Mouse (Mus musculus) kidney, embryonic 16.5 days (tissue): ENCODE data around the gene Prkacb. TPM values are rescaled to one million over a fixed set of nuclear protein-coding genes. Genes with fewer than 3 reads are reported as not detected.

ENCODE experiments used
- ATAC-seq: fragments of 200-750 bp; cut with Nextera tagmentation; 2 replicates; pipeline ENCODE4 v1.8.0; 2017; ENCODE audit warnings: moderate TSS enrichment; ENCODE audit not compliant: low FRiP score, low TSS enrichment
- H3K27ac ChIP-seq: fragments of 300-500 bp; sonication (generic); 2 replicates; pipeline ENCODE4 v1.5.1; 2014; ENCODE audit warnings: low read length
- H3K27me3 ChIP-seq: fragments of 300-500 bp; sonication (generic); 2 replicates; pipeline ENCODE4 v1.6.1; 2014; ENCODE audit warnings: low read length, control low read depth, mixed read lengths; ENCODE audit not compliant: insufficient read depth
- H3K36me3 ChIP-seq: fragments of 300-500 bp; sonication (generic); 2 replicates; pipeline ENCODE4 v1.6.1; 2014; ENCODE audit warnings: low read length, control low read depth, mixed read lengths; ENCODE audit not compliant: insufficient read depth
- H3K4me1 ChIP-seq: fragments of 300-500 bp; sonication (generic); 2 replicates; pipeline ENCODE4 v1.6.1; 2014; ENCODE audit warnings: low read length, control low read depth, mixed read lengths; ENCODE audit not compliant: insufficient read depth
- H3K4me2 ChIP-seq: fragments of 300-500 bp; sonication (generic); replicated peaks from 2 replicates; pipeline ENCODE4 v1.6.1; 2014; ENCODE audit warnings: low read depth, low read length
- H3K4me3 ChIP-seq: fragments of 300-500 bp; sonication (generic); 2 replicates; pipeline ENCODE4 v1.5.1; 2014; ENCODE audit warnings: mild to moderate bottlenecking, low read length
- H3K9ac ChIP-seq: fragments of 300-500 bp; sonication (generic); replicated peaks from 2 replicates; pipeline ENCODE4 v1.6.1; 2014; ENCODE audit warnings: low read length
- H3K9me3 ChIP-seq: fragments of 300-500 bp; sonication (generic); 2 replicates; pipeline ENCODE4 v1.6.1; 2016; ENCODE audit warnings: low read length, control low read depth
- WGBS: fragments of 180-500 bp; shearing (Covaris S2); extraction: QIAGEN DNeasy Blood & Tissue Kit; methylation state at CpG from one replicate; pipeline ENCODE4 v1.1.7; 2014; 5-methylcytosine and 5-hydroxymethylcytosine counted together
- polyA plus RNA-seq: library from polyadenylated mRNA; unstranded; fragments of >200 nt; fragmentation: Nextera tagmentation; extraction: Ambion mirVana; gene quantifications from 2 replicates; pipeline ENCODE4 v1.2.1, GENCODE M21; 2015

The Prkacb gene
- polyA plus RNA-seq, 1 experiment from 2014 or later, result 65.4 TPM

- ATAC-seq, result no peak
- Histone ChIP-seq H3K27me3 (no peaks in the 10 kb centered on the region), H3K9me3 (no peaks in the 10 kb centered on the region), H3K36me3 (no peaks in the 10 kb centered on the region), H3K9ac (no peak overlapping the region), H3K4me2 (no peak overlapping the region), H3K27ac (no peak overlapping the region), H3K4me3 (no peak overlapping the region), H3K4me1 (no peaks in the 10 kb centered on the region)
- 77% methylated on average over 1 of the region's 1 CpGs for WGBS
Measured at GRCm38 (mm10) chr3:146709086-146709485, 103.7 kb downstream of the Prkacb start.

- no peak for ATAC-seq
- 58% methylated on average over 3 of the region's 3 CpGs for WGBS
- Histone ChIP-seq H3K4me1 (0 out of 2 replicates have a peak, but pooled peaks cover 2% of the 10 kb centered on the region), H3K9ac (no peak overlapping the region), H3K36me3 (no peaks in the 10 kb centered on the region), H3K4me2 (no peak overlapping the region), H3K27ac (no peak overlapping the region), H3K27me3 (no peaks in the 10 kb centered on the region), H3K4me3 (no peak overlapping the region), H3K9me3 (no peaks in the 10 kb centered on the region)
Measured at GRCm38 (mm10) chr3:146708381-146708780, 104.4 kb downstream of the Prkacb start.

- Histone ChIP-seq H3K9ac (no peak overlapping the region), H3K36me3 (no peaks in the 10 kb centered on the region), H3K27me3 (no peaks in the 10 kb centered on the region), H3K9me3 (no peaks in the 10 kb centered on the region), H3K27ac (no peak overlapping the region), H3K4me3 (no peak overlapping the region), H3K4me1 (0 out of 2 replicates have a peak, but pooled peaks cover 3% of the 10 kb centered on the region), H3K4me2 (no peak overlapping the region)
- WGBS, result 92% methylated on average over 4 of the region's 4 CpGs
- no peak for ATAC-seq
Measured at GRCm38 (mm10) chr3:146704099-146704498, 108.7 kb downstream of the Prkacb start.

GRCm38 (mm10) chr3:146700051-146700450 lies 112.7 kb downstream of the Prkacb start:
- 82% methylated on average over 11 of the region's 11 CpGs for WGBS
- Histone ChIP-seq H3K36me3 (no peaks in the 10 kb centered on the region), H3K27ac (no peak overlapping the region), H3K4me1 (0 out of 2 replicates have a peak, but pooled peaks cover 3% of the 10 kb centered on the region), H3K4me2 (no peak overlapping the region), H3K9me3 (no peaks in the 10 kb centered on the region), H3K4me3 (no peak overlapping the region), H3K9ac (no peak overlapping the region), H3K27me3 (no peaks in the 10 kb centered on the region)
- ATAC-seq, result no peak

- Histone ChIP-seq H3K36me3 (no peaks in the 10 kb centered on the region), H3K4me2 (no peak overlapping the region), H3K9ac (0 out of 2 replicates have a peak overlapping the region, but pooled peaks have one; percentile 16), H3K9me3 (no peaks in the 10 kb centered on the region), H3K4me1 (0 out of 2 replicates have a peak, but pooled peaks cover 3% of the 10 kb centered on the region), H3K27ac (no peak overlapping the region), H3K27me3 (no peaks in the 10 kb centered on the region), H3K4me3 (no peak overlapping the region)
- WGBS, result 44% methylated on average over 11 of the region's 11 CpGs
- ATAC-seq, result no peak
Measured at GRCm38 (mm10) chr3:146698982-146699381, 113.8 kb downstream of the Prkacb start.

- Histone ChIP-seq H3K27ac (no peak overlapping the region), H3K4me2 (no peak overlapping the region), H3K4me1 (no peaks in the 10 kb centered on the region), H3K9ac (no peak overlapping the region), H3K9me3 (no peaks in the 10 kb centered on the region), H3K4me3 (no peak overlapping the region), H3K36me3 (no peaks in the 10 kb centered on the region), H3K27me3 (no peaks in the 10 kb centered on the region)
- no peak for ATAC-seq
- 78% methylated on average over 5 of the region's 5 CpGs for WGBS
Measured at GRCm38 (mm10) chr3:146692547-146692946, 120.2 kb downstream of the Prkacb start.

GRCm38 (mm10) chr3:146687121-146687725 lies 125.6 kb downstream of the Prkacb start:
- no peak overlapping the region for H3K4me3 ChIP-seq
- H3K9me3 ChIP-seq, result no peaks in the 10 kb centered on the region
- no peak overlapping the region for H3K4me2 ChIP-seq
- H3K4me1 ChIP-seq, result 0 out of 2 replicates have a peak, but pooled peaks cover 9% of the 10 kb centered on the region
- no peak overlapping the region for H3K27ac ChIP-seq
- no peak overlapping the region for H3K9ac ChIP-seq
- no peaks in the 10 kb centered on the region for H3K36me3 ChIP-seq
- peaks cover 2% of the 10 kb centered on the region; the same call in 1 of the 2 replicates for H3K27me3 ChIP-seq
- no peak for ATAC-seq
- WGBS, result 76% methylated on average over 4 of the region's 4 CpGs

- 92% methylated on average over 8 of the region's 8 CpGs for WGBS
- Histone ChIP-seq H3K36me3 (no peaks in the 10 kb centered on the region), H3K9ac (no peak overlapping the region), H3K4me2 (no peak overlapping the region), H3K9me3 (no peaks in the 10 kb centered on the region), H3K4me3 (no peak overlapping the region), H3K27me3 (peaks cover 2% of the 10 kb centered on the region; the same call in 1 of the 2 replicates), H3K4me1 (0 out of 2 replicates have a peak, but pooled peaks cover 11% of the 10 kb centered on the region), H3K27ac (no peak overlapping the region)
- ATAC-seq, result no peak
Measured at GRCm38 (mm10) chr3:146686428-146686827, 126.4 kb downstream of the Prkacb start.

- Histone ChIP-seq H3K4me2 (peak within 1 kb of the TSS; percentile 98), H3K27ac (no peak within 1 kb of the TSS), H3K4me3 (peak within 1 kb of the TSS; percentile 65), H3K36me3 (no peaks in the 10 kb centered on the region), H3K9ac (peak within 1 kb of the TSS; percentile 77), H3K9me3 (no peaks in the 10 kb centered on the region), H3K27me3 (peaks cover 2% of the 10 kb centered on the region; the same call in 1 of the 2 replicates), H3K4me1 (0 out of 2 replicates have a peak, but pooled peaks cover 13% of the 10 kb centered on the region)
- WGBS, result 2% methylated on average over 50 of the region's 50 CpGs
- peak; percentile 97 for ATAC-seq
Measured at GRCm38 (mm10) chr3:146684811-146685675, 127.7 kb downstream of the Prkacb start, which contains the start of gene Samd13. Samd13 (minus strand) TSS chr3:146685592.
